Mouse (Mus musculus): ENCODE results near the gene Dnajc12.
"Not testable (repeated sequence)": the region's sequence is repeated elsewhere in the genome, so short reads cannot be mapped to it uniquely, and the experiment has no call there.

Dnajc12 gene

DNA sequence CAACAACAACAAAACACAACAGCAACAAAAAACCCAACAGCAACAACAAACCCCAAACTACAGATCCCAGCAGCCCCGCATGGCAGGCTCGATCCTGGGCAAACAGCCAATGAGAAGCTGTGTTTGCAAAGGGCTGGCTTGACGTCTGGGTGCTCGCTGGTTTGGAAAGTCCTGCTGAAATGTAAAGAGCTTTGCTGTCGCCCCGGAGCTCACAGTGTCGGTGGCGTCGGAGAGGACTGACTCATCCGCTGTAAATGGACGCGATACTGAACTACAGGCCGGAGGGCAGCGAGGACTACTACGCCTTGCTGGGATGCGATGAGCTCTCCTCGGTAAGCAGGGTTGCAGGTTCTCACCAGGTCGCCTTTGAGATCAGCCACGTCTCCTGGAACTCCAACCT, 4.2 kb downstream of the Dnajc12 start:
- peak; percentile 69 to 75 for DNase-seq (ENCODE audit: low spot score in 2 of 2)

DNA sequence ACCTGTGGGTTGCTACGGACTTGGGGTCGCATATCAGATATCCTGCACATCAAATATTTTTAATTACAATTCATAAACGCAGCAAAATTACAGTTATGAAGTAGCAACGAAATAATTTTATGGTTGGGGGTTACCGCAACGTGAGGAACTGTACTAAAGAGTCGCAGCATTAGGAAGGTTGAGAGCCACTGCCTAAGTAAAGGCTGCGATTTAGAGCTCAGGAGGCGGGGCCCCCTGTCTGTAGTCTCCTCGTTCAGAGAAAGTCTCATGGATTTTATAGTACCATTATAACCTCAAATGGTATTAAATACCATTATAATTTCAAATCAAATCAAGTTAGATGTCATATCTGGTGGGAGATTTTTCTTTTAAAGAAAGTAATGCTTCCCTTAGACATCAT, 4.7 kb downstream of the Dnajc12 start:
- DNase-seq (ENCODE audit: low spot score in 2 of 2) = no peak

DNA sequence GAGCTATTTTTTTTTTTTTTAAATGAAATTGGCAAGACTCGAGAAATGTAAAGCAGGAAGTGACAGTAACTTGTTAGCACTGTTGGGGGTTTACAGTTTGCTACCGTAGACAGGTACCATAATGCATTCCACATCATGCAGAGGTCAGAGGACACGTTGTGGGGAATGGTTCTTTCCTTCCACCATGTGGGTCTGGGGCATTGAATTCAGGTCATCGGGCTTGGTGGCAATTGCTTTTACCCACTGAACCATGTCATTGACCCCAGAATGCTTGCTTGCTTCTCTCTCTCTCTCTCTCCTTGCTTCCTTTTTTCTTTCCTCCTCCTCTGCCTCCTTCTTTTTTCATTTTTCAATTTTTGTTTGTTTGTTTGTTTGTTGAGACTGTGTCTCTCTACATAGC, 6.7 kb downstream of the Dnajc12 start:
- DNase-seq (ENCODE audit: low spot score in 2 of 2) = no peak

DNA sequence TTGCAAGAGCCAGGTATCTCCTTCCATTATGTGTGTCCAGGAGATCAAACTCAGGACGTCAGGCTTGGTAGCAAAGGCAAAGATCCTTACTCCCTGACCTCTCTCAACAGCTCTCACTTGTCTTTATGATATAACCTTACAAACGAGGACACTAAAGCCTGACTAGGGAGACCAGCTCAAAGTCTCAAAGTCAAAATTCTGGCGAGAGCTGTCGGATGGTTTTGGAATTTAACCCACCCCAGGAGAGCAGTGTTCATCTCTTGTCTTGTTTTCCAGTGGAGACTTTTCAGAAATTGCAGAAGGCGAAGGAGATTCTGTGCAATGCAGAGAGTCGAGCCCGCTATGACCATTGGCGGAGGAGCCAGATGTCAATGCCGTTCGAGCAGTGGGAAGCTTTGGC, 14.7 kb downstream of the Dnajc12 start:
- no peak for DNase-seq (ENCODE audit: low spot score in 2 of 2)

DNA sequence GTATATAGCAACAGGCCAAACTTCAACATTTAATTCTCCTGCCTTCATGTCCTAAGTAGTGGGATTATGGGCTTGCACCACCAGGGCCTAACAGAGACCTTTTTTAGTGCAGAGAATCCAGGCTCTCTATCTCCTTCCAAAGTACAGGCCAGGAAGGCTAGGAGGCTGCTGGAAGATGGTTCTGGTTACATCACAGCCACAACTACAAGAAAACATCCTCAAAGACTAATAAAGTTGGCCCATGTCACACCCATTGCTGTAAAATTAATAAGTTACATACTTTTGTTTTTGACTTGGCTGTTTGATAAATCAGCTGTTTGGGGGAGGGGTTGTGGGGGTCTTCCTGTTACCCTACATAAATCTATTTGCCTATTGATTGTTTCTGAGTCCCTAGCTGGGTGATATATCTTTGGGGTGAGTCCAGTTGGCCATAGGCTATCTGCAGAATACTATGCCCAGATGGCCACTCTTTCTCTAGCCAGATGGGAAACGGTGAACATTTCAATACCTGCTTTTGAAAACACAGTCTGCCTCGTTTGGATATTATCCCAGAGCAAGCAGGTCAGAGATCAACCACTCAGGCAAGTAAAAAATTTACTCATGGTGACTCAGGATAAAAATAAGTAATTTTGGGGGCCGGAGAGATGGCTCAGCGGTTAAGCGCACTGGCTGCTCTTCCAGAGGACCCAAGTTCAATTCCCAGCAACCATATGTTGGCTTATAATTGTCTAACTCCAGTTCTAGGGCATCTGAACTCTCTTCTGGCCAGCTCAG, 20.7 kb downstream of the Dnajc12 start:
- DNase-seq (ENCODE audit: low spot score in 2 of 2) = no peak

DNA sequence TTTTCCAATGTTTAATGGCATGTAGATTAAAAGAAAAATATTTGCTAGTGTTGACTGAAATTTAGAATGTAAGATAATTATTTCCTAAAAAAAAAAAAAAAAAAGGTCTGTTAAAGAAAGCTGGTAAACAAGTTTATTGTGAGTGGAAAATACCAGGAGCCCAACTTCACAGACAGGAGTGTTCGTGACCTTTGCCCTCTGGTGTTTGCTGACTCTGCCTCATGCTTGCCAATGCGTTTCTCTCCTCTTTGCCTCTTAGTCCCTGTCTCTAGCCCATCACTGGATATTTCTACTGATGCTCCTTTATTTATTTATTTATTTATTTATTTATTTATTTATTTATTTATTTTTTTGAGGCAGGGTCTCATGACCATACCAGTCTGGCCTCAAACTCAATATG, 21.4 kb downstream of the Dnajc12 start:
- DNase-seq (ENCODE audit: low spot score in 2 of 2) = no peak

DNA sequence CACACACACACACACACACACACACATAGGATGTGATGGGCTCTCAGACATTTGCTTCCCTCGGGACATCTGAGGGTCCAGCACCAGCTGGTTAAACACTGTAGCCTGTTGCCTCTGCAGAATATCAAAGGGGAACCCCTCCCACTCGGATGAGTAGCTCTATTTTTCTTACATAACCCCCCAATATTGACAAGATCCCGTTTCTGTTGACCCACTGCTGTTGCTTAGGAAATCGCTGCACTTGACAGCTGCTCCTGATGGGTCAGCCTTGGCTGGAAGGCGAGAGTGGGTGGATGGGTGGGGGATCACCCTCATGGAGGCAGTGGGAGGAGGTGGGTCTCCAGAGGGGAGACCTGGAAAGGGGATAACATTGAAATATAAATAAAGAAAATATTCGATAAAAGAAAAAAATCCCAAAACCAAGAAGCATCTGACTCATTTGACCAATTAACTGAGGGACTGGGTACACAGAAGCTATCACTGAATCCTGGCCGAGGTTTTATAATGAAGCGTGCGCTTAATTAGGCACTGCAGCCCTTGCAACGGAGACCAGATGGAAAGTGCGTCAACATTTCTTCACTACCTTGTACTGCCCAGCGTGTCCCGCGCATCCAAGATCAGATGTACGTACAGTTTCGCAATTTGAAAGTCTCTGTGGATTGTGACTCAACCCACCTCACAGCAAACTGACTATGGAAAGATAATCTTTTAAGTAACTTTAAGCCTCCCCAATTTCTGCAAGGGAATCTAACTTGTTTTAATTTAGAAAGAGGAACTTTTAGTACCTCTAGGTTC, 28.1 kb downstream of the Dnajc12 start:
- DNase-seq (ENCODE audit: low spot score in 2 of 2) = no peak

DNA sequence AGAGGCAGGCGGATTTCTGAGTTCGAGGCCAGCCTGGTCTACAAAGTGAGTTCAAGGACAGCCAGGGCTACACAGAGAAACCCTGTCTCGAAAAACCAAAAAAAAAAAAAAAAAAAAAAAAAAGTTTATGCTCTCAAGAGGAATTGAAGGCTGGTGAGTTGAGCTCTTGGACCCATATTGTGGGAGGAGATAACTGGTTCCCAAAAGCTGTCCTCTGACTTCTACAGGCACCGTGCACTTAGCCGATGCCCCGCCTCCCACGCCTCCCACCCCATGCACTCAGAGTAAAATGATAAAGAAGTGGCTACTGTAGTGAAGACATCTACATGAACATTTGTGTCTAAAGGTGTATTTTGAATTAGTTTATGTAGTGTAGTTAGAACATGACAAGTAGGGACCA, 29.4 kb downstream of the Dnajc12 start:
- DNase-seq (ENCODE audit: low spot score in 2 of 2) = not testable (repeated sequence)

DNA sequence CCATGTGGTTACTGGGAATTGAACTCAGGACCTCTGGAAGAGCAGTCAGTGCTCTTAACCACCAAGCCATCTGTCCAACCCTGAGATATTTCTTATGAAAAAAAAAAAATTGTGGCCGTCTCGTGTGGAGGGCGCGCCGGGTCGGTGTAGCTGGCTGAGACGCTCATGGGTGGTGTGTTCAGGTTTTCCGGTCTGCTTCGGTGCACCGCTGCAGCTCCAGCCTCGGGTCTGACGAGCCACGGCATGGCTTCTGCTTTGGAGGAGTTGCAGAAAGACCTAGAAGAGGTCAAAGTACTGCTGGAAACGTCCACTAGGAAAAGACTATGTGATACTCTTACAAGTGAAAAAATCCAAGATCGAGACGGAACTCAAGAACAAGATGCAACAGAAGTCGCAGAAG, 30.5 kb downstream of the Dnajc12 start:
- DNase-seq (ENCODE audit: low spot score in 2 of 2) = no peak

DNA sequence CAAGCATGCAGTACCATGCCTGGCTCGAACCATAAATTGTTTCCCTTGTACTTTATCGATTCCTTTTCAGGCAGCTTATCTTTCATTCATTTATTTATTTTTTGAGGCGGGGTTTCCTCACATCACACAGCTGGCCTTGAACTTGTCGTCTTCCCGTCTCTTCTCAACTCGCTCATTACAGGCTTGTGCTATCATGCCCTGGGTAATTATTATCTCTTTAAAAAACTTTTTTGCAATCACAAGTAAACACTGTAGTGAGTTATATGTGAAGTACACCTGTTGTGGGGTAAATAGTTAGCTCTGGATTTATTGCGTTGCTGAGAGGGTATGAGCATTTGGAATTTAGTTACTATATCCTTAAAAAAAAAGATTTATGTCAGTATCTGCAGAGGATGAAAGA, 33.0 kb downstream of the Dnajc12 start:
- DNase-seq (ENCODE audit: low spot score in 2 of 2) = no peak

DNA sequence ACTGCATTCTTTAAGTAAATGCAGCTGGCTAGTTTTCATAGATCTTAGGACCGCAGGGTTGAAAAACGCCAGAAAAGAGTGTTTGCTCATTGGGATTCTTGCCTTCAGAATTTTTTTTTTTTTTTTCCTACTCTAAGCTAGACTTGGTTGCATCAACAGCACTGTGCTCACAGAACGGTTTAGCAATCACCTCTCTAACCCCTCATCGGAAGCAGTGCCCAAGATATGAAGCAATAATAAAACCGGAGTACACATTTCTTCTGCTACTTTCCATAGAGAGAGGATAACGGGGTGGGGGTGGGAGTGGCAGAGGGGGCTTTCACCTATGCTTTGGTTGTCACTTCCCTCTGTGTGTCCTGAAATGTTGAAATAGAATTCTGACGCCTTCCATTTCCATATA, 33.6 kb downstream of the Dnajc12 start:
- no peak for DNase-seq (ENCODE audit: low spot score in 2 of 2)

DNA sequence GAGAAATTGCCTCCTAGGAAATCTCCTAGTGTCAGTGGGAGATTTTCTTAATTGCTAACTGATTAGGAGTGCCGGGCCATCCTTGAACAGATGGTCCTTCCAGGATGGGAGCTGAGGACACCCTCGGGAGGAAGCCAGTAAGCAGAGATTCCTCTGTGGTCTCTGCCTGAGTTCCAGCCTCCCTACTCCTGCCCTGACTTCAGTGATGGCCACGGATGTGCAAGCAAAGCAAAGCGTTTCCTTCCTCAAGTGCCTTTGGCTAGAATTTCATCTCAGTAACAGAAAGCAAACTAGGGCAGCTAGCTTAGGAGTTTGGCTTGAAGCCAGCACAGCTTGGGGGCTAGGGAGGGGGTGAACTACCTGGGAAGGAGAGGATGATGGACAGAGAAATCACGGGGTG, 34.8 kb downstream of the Dnajc12 start:
- DNase-seq (ENCODE audit: low spot score in 2 of 2) = no peak

DNA sequence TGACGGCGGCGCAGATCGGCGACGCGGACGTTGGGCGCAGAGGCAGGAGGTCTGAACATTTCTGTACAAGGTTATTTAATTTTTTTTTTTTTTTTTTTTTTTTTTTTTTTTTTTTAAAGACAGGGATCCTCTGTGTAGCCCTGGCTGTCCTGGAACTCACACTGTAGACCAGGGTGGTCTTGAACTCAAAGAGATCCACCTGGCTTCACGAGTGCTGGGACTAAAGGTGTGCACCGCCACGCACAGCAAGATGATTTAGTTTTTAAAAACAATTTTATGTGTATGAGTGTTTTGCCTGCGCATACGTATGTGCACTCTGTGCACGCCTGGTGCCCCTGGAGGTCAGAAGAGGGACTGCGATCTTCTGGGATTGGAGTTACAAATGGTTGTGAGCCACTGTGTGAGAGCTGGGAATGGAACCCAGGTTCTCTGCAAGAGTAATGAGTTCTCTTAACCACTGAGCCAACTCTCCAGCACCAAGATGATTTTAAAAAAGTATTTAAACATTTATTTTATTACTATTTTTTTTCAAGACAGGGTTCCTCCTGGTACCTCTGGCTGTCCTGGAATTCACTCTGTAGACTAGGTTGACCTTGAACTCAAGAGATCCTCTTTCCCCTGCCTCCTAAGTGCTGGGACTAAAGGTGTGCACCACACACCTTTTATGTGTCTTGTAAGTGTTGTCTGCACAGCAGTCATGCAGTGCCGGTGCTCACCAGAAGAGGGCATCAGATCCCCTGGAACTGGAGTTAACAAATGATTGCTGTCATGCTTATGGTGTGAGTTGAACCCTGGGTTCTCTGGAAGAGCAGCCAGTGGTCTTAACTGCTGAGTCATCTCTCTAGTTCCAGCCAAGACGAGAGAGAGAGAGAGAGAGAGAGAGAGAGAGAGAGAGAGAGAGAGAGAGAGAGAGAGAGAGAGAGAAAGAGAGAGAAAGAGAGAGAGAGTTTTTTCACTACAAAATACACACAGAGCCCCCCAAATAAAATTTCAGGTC, 39.8 kb downstream of the Dnajc12 start, which contains the start of gene Gm7075:
Gm7075 (minus strand) TSS at position 51 of the 997 bp plus-strand sequence.
- DNase-seq (ENCODE audit: low spot score in 2 of 2) = peak in 1 of 2 experiments; percentile 15

DNA sequence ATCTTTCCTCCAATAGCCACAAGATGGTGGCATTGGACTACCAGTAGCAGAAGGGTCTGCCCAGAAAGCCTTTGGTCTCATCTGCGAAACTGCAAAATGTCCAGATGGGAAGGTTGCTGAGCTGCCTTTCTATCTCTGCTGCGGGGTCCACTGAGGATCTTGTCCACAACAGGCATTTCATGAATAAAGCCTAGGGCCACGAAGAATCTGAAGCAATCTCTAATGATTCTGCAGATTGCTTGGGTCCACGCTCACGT, 40.4 kb downstream of the Dnajc12 start:
- no peak for DNase-seq (ENCODE audit: low spot score in 2 of 2)

DNA sequence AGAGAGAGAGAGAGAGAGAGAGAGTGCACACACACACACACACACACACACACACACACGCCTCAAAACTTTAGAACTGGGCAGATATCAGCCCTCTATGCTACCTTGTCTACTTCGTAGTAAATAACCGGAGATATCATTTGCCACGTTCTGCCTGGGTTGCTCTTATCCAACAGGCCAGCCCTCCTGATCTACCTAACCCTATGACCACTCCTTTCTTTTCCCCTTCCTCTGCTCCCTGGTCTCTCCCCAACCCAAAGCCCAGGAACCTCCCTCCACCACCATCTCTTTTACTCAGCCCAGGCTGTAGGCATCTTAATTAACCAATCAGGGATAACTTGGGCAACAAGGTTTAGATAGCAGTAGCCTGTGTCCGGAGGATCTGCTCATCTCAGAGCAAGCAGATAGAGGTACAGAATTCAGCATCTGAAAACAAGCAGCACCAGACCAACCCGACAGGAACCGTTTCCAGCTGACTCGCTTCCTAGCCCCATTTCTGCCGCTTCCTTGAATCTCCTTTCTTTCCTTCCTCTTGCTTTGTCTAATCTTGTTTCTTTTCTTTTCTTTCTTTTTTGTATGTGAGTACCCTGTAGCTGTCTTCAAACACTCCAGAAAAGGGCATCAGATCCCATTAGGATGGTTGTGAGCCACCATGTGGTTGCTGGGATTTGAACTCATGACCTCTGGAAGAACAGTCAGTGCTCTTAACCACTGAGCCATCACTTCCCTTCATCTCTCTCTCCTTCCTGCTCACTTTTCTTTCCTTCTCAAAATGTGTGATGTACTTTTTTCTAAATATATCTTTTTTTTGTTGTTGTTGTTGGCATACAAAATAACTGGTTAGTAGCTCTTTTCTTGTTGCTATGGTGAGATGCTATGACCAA, 41.6 kb downstream of the Dnajc12 start:
- no peak for DNase-seq (ENCODE audit: low spot score in 2 of 2)

DNA sequence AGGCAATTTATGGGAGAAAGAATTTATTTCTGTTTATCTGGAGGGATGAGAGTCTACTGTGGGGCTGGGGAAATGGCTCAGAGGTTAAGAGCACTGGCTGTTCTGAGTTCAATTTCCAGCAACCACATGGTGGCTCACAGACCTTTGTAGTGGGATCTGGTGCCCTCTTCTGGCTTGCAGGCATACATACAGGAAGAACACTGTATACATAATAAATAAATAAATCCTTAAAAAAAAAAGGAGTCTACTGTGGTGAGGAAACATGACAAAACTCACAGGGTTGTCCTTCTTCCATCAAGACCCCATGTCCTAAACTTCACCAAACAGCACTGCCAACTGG, 42.2 kb downstream of the Dnajc12 start:
- no peak for DNase-seq (ENCODE audit: low spot score in 2 of 2)

DNA sequence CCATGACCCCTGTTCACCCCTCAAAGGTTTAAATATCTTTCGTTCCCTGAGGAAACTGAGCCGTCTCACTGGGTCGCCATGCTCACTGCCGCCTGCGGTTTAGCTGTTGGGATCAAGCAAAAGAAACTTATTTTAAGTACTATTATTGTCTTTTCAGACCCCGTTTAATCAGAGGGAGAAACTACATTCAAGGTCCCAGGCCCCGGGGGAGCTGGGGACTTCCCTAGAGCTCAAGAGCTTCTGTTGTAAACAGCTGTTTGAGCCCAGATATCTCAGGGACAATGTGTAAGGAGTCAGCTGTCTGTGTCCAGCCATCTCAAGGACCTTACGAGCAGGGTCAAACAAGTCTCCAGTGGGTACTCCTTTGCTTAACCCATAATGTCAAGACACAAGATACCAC, 44.9 kb downstream of the Dnajc12 start:
- no peak for DNase-seq (ENCODE audit: low spot score in 2 of 2)

DNA sequence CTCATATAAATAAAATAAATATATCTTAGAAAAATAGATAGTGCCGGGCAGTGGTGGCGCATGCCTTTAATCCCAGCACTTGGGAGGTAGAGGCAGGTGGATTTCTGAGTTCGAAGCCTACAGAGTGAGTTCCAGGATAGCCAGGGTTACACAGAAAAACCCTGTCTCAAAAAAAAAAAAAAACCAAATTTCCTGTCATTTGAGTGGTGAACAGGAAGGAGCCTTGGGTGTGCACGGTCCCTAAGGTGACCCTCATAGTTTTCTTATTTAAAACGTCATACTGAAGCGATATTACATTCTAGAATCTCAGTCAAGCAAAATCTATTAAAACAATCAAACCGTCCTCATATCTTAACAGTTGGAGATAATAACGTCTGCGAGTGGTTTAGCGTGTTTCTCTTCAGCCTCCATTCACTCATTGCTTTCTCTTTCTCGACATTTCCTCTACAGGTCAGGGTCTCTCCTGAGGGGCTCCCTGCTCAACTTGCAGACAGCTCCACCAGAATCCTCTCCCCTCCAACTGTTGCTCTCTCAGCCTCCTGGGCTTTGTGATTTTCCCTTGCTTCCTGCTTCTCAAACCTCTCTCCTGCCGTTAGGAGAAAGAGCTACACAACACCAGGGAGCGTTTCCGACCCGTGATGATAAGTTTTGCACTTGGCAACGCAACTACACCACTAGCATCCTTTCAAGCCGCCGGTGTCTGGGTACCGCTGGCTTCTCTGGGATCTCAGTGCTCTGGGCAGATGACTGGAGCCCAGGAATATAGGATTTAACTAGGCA, 46.2 kb downstream of the Dnajc12 start:
- DNase-seq (ENCODE audit: low spot score in 2 of 2) = peak; percentile 10 to 19

DNA sequence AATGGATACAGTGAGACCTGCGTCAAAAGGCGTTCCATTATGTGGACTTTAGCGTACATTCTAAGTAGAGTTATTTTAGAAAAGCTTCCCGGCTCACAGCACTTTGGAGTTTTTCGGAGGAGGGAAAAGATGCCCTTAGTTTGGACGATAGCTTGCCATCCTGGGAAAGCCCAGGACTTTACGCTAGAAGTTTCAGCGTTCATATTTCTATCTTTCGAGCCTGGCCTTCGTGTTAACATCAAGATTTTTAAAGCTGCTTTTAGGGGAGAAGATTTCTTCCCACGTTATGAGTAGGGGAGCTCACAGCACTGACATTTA, 46.7 kb downstream of the Dnajc12 start:
- DNase-seq (ENCODE audit: low spot score in 2 of 2) = no peak

DNA sequence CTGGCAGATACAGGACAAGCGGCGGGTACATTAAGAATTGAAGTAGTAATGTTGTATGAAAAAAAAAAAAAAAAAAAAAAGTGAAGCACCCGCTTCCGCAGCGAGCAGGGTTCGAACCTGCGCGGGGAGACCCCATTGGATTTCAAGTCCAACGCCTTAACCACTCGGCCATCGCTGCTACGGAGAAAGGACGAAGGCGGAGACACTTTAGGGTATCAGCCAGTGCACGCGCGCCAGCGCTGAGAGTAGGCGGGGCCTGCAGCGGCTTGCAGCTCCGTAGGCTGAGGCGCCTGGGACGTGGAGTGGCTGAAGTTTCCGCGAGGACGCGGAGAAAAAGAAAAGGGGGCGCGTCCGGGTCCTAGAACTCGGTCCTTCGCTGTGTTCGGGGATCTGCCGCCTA, 47.1 kb downstream of the Dnajc12 start:
- DNase-seq (ENCODE audit: low spot score in 2 of 2) = peak; percentile 99 to 100

Measured in urinary bladder, adult 18-20 months (tissue).